Comparison of ENCODE assay signal across 8 mouse cellular contexts in the genomic region with DNA sequence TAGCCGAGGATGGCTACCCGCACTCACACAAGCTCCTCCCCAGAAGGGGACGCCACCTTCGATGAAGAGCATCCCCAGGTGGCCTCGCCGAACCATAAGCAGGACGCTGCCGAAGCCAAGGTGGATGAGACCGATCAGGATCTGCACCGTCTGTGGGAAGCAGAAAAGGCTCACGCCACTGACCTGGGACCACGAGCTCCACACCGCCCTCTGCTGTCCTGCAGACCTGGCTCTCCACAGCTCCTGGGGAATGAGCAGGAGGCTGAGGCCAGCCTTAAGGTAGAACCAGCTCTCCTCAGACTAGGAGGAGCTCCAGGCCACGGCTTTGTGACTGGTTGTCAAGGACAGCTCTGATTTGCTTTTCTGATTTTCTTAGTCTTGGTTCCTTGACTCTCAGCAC. TPM values are rescaled to one million over a fixed set of nuclear protein-coding genes. Genes with fewer than 3 reads are reported as not detected.
DNase-seq lines count a peak whose midpoint lies in the region; ATAC-seq lines count a peak whose summit lies in the region.

No protein-coding gene starts in this region.

- ATAC-seq in heart, embryonic 11.5 days (replicated peaks; ENCODE audit: insufficient number of reproducible peaks, low FRiP score, low TSS enrichment), result no peak
- no peak for ATAC-seq in frontal cortex, adult (ENCODE audit: low TSS enrichment)

- no peaks in the 10 kb centered on the region for H3K27me3 ChIP-seq in heart, embryonic 11.5 days (ENCODE audit: control insufficient read depth, insufficient read depth, low read length)

- 0 out of 2 replicates have a peak, but pooled peaks cover 3% of the 10 kb centered on the region for H3K4me1 ChIP-seq in heart, embryonic 11.5 days (ENCODE audit: control insufficient read depth, insufficient read depth, low read length)

- H3K9ac ChIP-seq in heart, embryonic 11.5 days (ENCODE audit: low read depth, low read length), result no peak overlapping the region

- DNase-seq in adrenal gland, adult (ENCODE audit: inconsistent age in 2 of 2, low spot score in 1 of 2), result peak; percentile 42 to 79
- DNase-seq in adrenal gland, postnatal 4 days (ENCODE audit: low spot score in 2 of 2), result no peak
- peak; percentile 49 for DNase-seq in urinary bladder, postnatal 25 days (ENCODE audit: low spot score)
- DNase-seq in urinary bladder, postnatal 4 days (ENCODE audit: low spot score in 2 of 2), result no peak
- peak; percentile 46 to 63 for DNase-seq in kidney, postnatal 25 days
- DNase-seq in mesoderm, embryonic 11.5 days (ENCODE audit: low read depth, low spot score), result peak; percentile 30

- no peaks in the 10 kb centered on the region for H3K9me3 ChIP-seq in heart, embryonic 11.5 days (replicated peaks; ENCODE audit: control insufficient read depth, low read length)

- no peaks in the 10 kb centered on the region for H3K36me3 ChIP-seq in heart, embryonic 11.5 days (ENCODE audit: control insufficient read depth, insufficient read depth, low read length)

- peak overlapping the region; percentile 42 for H3K4me2 ChIP-seq in heart, embryonic 11.5 days

- H3K27ac ChIP-seq in heart, embryonic 11.5 days (ENCODE audit: low read depth, low read length), result no peak overlapping the region

- 16% methylated on average over 14 of the region's 14 CpGs for WGBS in heart, embryonic 11.5 days (ENCODE audit: insufficient replicate concordance)

- no peak overlapping the region for H3K4me3 ChIP-seq in heart, embryonic 11.5 days (ENCODE audit: low read depth, low read length)

RNA-seq across cellular contexts. Expression of gene Ms4a10, which starts 8.7 kb away (rescaled TPM):
- 10 to 100 TPM; 15.6 to 15.9 TPM for total RNA-seq in adrenal gland, postnatal 4 days (2021)
- polyA plus RNA-seq in heart, embryonic 11.5 days (2014; fragmentation: Nextera tagmentation; extraction: Ambion mirVana), result not detected in 2 replicates

RNA-seq across cellular contexts. Expression of gene Ms4a15, which starts 9.9 kb away (rescaled TPM):
- under 1 TPM in 1 of 2 experiments, not detected in 1; 0.51 TPM for total RNA-seq in adrenal gland, postnatal 4 days (2021)
- polyA plus RNA-seq in heart, embryonic 11.5 days (2014; fragmentation: Nextera tagmentation; extraction: Ambion mirVana), result 0.17 TPM in 1 of 2 replicates, not detected in the other

RNA-seq across cellular contexts. Expression of gene Ccdc86, which starts 34.1 kb away (rescaled TPM):
- 10 to 100 TPM; 15.4 to 18.5 TPM for total RNA-seq in adrenal gland, postnatal 4 days (2021)
- polyA plus RNA-seq in heart, embryonic 11.5 days (2014; fragmentation: Nextera tagmentation; extraction: Ambion mirVana), result 17.7 and 18.9 TPM in 2 replicates

RNA-seq across cellular contexts. Expression of gene Ms4a18, which starts 34.7 kb away (rescaled TPM):
- total RNA-seq in adrenal gland, postnatal 4 days (2021), result not detected
- not detected in 2 replicates for polyA plus RNA-seq in heart, embryonic 11.5 days (2014; fragmentation: Nextera tagmentation; extraction: Ambion mirVana)

RNA-seq across cellular contexts. Expression of gene Ptgdr2, which starts 46.2 kb away (rescaled TPM):
- total RNA-seq in adrenal gland, postnatal 4 days (2021), result under 1 TPM in 1 of 2 experiments, not detected in 1; 0.23 TPM
- polyA plus RNA-seq in heart, embryonic 11.5 days (2014; fragmentation: Nextera tagmentation; extraction: Ambion mirVana), result 0.27 TPM in 2 replicates

Comparison
In these comparisons a context has a peak if more than half of its experiments do, and no peak if none do; other contexts are left out.
1. DNase-seq: peak in adrenal gland, adult (2 of 2), urinary bladder, postnatal 25 days (single experiment), kidney, postnatal 25 days (2 of 2) and mesoderm, embryonic 11.5 days (single experiment); none in adrenal gland, postnatal 4 days (0 of 2) and urinary bladder, postnatal 4 days (0 of 2).